9 mouse cellular contexts compared by ENCODE assay signal in the genomic region with DNA sequence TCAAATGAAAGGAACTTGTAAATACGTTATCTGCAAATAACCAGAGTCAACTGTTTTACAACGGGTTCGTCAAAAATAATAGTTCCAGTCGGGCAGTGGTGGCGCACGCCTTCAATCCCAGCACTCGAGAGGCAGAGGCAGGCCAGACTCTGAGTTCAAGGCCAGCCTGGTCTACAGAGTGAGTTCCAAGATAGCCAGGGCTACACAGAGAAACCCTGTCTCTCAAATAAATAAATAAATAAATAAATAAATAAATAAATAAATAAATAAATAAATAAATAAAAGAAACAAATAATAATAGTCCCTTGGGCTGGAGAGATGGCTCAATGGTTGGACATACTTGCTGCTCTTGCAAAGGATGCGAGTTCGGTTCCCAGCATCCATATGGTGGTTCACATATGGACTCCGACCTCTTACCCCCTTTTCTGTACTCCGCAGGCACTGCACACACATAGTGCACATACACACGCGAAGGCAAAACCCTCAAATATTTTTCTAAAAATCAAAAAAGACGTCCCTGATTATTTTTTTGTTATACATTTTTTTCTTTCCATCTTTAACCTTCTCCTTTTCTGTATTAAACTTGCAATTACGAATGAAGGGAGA. TPM values are rescaled to one million over a fixed set of nuclear protein-coding genes. Genes with fewer than 3 reads are reported as not detected.
DNase-seq lines count a peak whose midpoint lies in the region; ATAC-seq and TF ChIP-seq lines count a peak whose summit lies in the region.
"Had no signal": no experiment of that assay in that cellular context is flagged by ENCODE, and none has a peak within 500 bp of the region (broad histone marks: within the 10 kb centered on the region; RNA-seq: fewer than 3 reads in every experiment).

No protein-coding gene starts in this region.

- TF ChIP-seq POLR2A in lung, adult 2 months (IDR thresholded peaks at IDR 0.05; ENCODE audit: borderline replicate concordance, extremely low read depth, low read depth, low read length), result no peak

- no peaks in the 10 kb centered on the region for H3K4me1 ChIP-seq in lung, adult 2 months (ENCODE audit: control insufficient read depth, insufficient read depth, low read length)
- H3K4me1 ChIP-seq in embryonic facial prominence, embryonic 11.5 days (ENCODE audit: control insufficient read depth, insufficient read depth, low read length), result no peaks in the 10 kb centered on the region
- 0 out of 2 replicates have a peak, but pooled peaks cover 7% of the 10 kb centered on the region for H3K4me1 ChIP-seq in intestine, embryonic 15.5 days (replicated peaks)
- H3K4me1 ChIP-seq in neural tube, embryonic 14.5 days (ENCODE audit: control insufficient read depth, insufficient read depth, low read length), result peaks cover 20% of the 10 kb centered on the region

- no peaks in the 10 kb centered on the region for H3K9me3 ChIP-seq in embryonic facial prominence, embryonic 11.5 days (replicated peaks; ENCODE audit: control insufficient read depth, low read length)
- H3K9me3 ChIP-seq in intestine, embryonic 15.5 days, result no peaks in the 10 kb centered on the region
- no peaks in the 10 kb centered on the region for H3K9me3 ChIP-seq in neural tube, embryonic 14.5 days (ENCODE audit: control insufficient read depth, low read length)

- ATAC-seq in embryonic facial prominence, embryonic 11.5 days (replicated peaks; ENCODE audit: insufficient number of reproducible peaks, low FRiP score, low TSS enrichment, low read depth), result no peak
- ATAC-seq in intestine, embryonic 15.5 days, result no peak
- no peak for ATAC-seq in neural tube, embryonic 14.5 days (ENCODE audit: low read depth)

- TF ChIP-seq CTCF in lung, adult 2 months (IDR thresholded peaks at IDR 0.05; ENCODE audit: insufficient read depth, low read length), result no peak

- no peaks in the 10 kb centered on the region; the same call in 1 of the 2 replicates for H3K36me3 ChIP-seq in embryonic facial prominence, embryonic 11.5 days (replicated peaks; ENCODE audit: control insufficient read depth, insufficient read depth, low read depth, low read length)
- no peaks in the 10 kb centered on the region for H3K36me3 ChIP-seq in intestine, embryonic 15.5 days
- H3K36me3 ChIP-seq in neural tube, embryonic 14.5 days (ENCODE audit: control insufficient read depth, insufficient read depth, low read length), result no peaks in the 10 kb centered on the region; the same call in 1 of the 2 replicates

- no peak overlapping the region for H3K27ac ChIP-seq in embryonic facial prominence, embryonic 11.5 days (replicated peaks; ENCODE audit: low read depth, low read length)
- no peak overlapping the region for H3K27ac ChIP-seq in intestine, embryonic 15.5 days
- peak overlapping the region; percentile 93 for H3K27ac ChIP-seq in neural tube, embryonic 14.5 days (ENCODE audit: low read depth, low read length)

- H3K4me2 ChIP-seq in embryonic facial prominence, embryonic 11.5 days (ENCODE audit: low read depth, low read length), result peak overlapping the region; percentile 63
- peak overlapping the region; percentile 85 for H3K4me2 ChIP-seq in intestine, embryonic 15.5 days (replicated peaks)
- peak overlapping the region; percentile 71 for H3K4me2 ChIP-seq in neural tube, embryonic 14.5 days (ENCODE audit: low read depth, low read length)

- peak overlapping the region; percentile 92 for H3K9ac ChIP-seq in embryonic facial prominence, embryonic 11.5 days (replicated peaks; ENCODE audit: low read length)
- H3K9ac ChIP-seq in intestine, embryonic 15.5 days, result peak overlapping the region; percentile 80; the same call in 1 of the 2 replicates
- peak overlapping the region; percentile 89 for H3K9ac ChIP-seq in neural tube, embryonic 14.5 days (replicated peaks; ENCODE audit: low read depth, low read length)

- DNase-seq in lung, adult 2 months, result no peak
- DNase-seq in lung, postnatal 25 days (ENCODE audit: low spot score), result no peak
- peak; percentile 36 for DNase-seq in embryonic facial prominence, embryonic 11.5 days (ENCODE audit: low spot score)
- DNase-seq in left cerebral cortex, postnatal 14 days (ENCODE audit: low spot score in 2 of 2), result no peak
- DNase-seq in frontal cortex, adult 2 months (ENCODE audit: extremely low spot score in 1 of 2, low spot score in 1 of 2), result no peak
- DNase-seq in thymus, postnatal 10 days (ENCODE audit: low spot score in 2 of 2), result no peak
- DNase-seq: cerebellum, adult 8-10 months had no signal

- H3K4me3 ChIP-seq in lung, adult 2 months (replicated peaks; ENCODE audit: extremely low read depth, low read depth, low read length), result peak overlapping the region; percentile 84
- H3K4me3 ChIP-seq in embryonic facial prominence, embryonic 11.5 days (ENCODE audit: low read depth, low read length), result peak overlapping the region; percentile 70
- peak overlapping the region; percentile 85 for H3K4me3 ChIP-seq in intestine, embryonic 15.5 days (replicated peaks)
- peak overlapping the region; percentile 89 for H3K4me3 ChIP-seq in neural tube, embryonic 14.5 days (ENCODE audit: low read depth, low read length)

- H3K27me3 ChIP-seq in embryonic facial prominence, embryonic 11.5 days (ENCODE audit: control insufficient read depth, insufficient read depth, low read length), result no peaks in the 10 kb centered on the region
- H3K27me3 ChIP-seq in intestine, embryonic 15.5 days (replicated peaks), result no peaks in the 10 kb centered on the region
- H3K27me3 ChIP-seq in neural tube, embryonic 14.5 days (ENCODE audit: control insufficient read depth, insufficient read depth, low read length), result no peaks in the 10 kb centered on the region

- 53% methylated on average over 15 of the region's 15 CpGs for WGBS in lung, adult 2 months
- 51% methylated on average over 15 of the region's 15 CpGs for WGBS in embryonic facial prominence, embryonic 11.5 days
- WGBS in intestine, embryonic 15.5 days, result 50% methylated on average over 15 of the region's 15 CpGs
- 43% methylated on average over 15 of the region's 15 CpGs for WGBS in neural tube, embryonic 14.5 days

- intact Hi-C loops in left cerebral cortex, postnatal 14 days (cut with DNase I), result loop anchor here (10.0 kb wide), 1 partner anchor 1999 kb away; no protein-coding TSS in a partner anchor

RNA-seq across cellular contexts. Expression of a gene that starts 0.9 kb away (rescaled TPM):
- polyA plus RNA-seq in lung, adult 2 months (2012; rRNA removed), result 3.0 and 3.1 TPM in 2 replicates
- 48.9 and 49.4 TPM in 2 replicates for polyA plus RNA-seq in embryonic facial prominence, embryonic 11.5 days (2014; fragmentation: Nextera tagmentation; extraction: Ambion mirVana)
- polyA plus RNA-seq in intestine, embryonic 15.5 days (2015; fragmentation: Nextera tagmentation; extraction: Ambion mirVana), result 16.6 and 18.5 TPM in 2 replicates
- polyA plus RNA-seq in neural tube, embryonic 14.5 days (2014; fragmentation: Nextera tagmentation; extraction: Ambion mirVana), result 30.4 and 34.6 TPM in 2 replicates
- 10 to 100 TPM; 11.5 to 12.3 TPM for total RNA-seq in left cerebral cortex, postnatal 14 days (2021)
- 8.5 and 10.1 TPM in 2 replicates for polyA plus RNA-seq in frontal cortex, adult 2 months (2012; rRNA removed)

RNA-seq across cellular contexts. Expression of a gene that starts 36.7 kb away (rescaled TPM):
- 3.2 and 8.7 TPM in 2 replicates for polyA plus RNA-seq in lung, adult 2 months (2012; rRNA removed)
- 96.1 and 106 TPM in 2 replicates for polyA plus RNA-seq in embryonic facial prominence, embryonic 11.5 days (2014; fragmentation: Nextera tagmentation; extraction: Ambion mirVana)
- polyA plus RNA-seq in intestine, embryonic 15.5 days (2015; fragmentation: Nextera tagmentation; extraction: Ambion mirVana), result 74.6 and 82.0 TPM in 2 replicates
- polyA plus RNA-seq in neural tube, embryonic 14.5 days (2014; fragmentation: Nextera tagmentation; extraction: Ambion mirVana), result 65.9 and 66.7 TPM in 2 replicates
- total RNA-seq in left cerebral cortex, postnatal 14 days (2021), result 100 to 1,000 TPM; 100 to 110 TPM
- polyA plus RNA-seq in frontal cortex, adult 2 months (2012; rRNA removed), result 112 and 121 TPM in 2 replicates
